Mouse (Mus musculus) forebrain, postnatal 0 days (tissue): ENCODE results near the gene Nr1h4. TPM values are rescaled to one million over a fixed set of nuclear protein-coding genes. Genes with fewer than 3 reads are reported as not detected.
A peak's percentile ranks its signal among the peaks of the same experiment; 100 is the strongest.

Experiments used
- ATAC-seq: fragments of 200-750 bp; cut with Nextera tagmentation; 2 replicates; pipeline ENCODE4 v1.8.0; 2017; ENCODE audit warnings: mild to moderate bottlenecking, moderate library complexity
- DNase-seq: peaks from one replicate; pipeline ENCODE4 v3.0.0-alpha.2; 2015
- H3K27ac ChIP-seq: fragments of 300-500 bp; sonication (generic); 2 replicates; pipeline ENCODE4 v1.5.1; 2014; ENCODE audit warnings: low read depth, mild to moderate bottlenecking, antibody characterized with exemption, low read length, moderate library complexity, mixed read lengths
- H3K27me3 ChIP-seq: fragments of 300-500 bp; sonication (generic); 2 replicates; pipeline ENCODE4 v1.6.1; 2014; ENCODE audit warnings: mild to moderate bottlenecking, low read length, mixed read lengths; ENCODE audit not compliant: insufficient read depth
- H3K36me3 ChIP-seq: fragments of 300-500 bp; sonication (generic); 2 replicates; pipeline ENCODE4 v1.6.1; 2014; ENCODE audit warnings: mild to moderate bottlenecking, moderate library complexity; ENCODE audit not compliant: insufficient read depth
- H3K4me1 ChIP-seq: fragments of 300-500 bp; sonication (generic); 2 replicates; pipeline ENCODE4 v1.6.1; 2014; ENCODE audit warnings: antibody characterized with exemption; ENCODE audit not compliant: insufficient read depth
- H3K4me2 ChIP-seq: fragments of 300-500 bp; sonication (generic); 2 replicates; pipeline ENCODE4 v1.6.1; 2014; ENCODE audit warnings: low read depth, mild to moderate bottlenecking, moderate library complexity
- H3K4me3 ChIP-seq: fragments of 300-500 bp; sonication (generic); 2 replicates; pipeline ENCODE4 v1.5.1; 2014; ENCODE audit warnings: low read depth, low read length, mixed read lengths
- H3K9ac ChIP-seq: fragments of 300-500 bp; sonication (generic); 2 replicates; pipeline ENCODE4 v1.6.1; 2014; ENCODE audit warnings: mild to moderate bottlenecking
- H3K9me3 ChIP-seq: fragments of 300-500 bp; sonication (generic); 2 replicates; pipeline ENCODE4 v1.6.1; 2016; ENCODE audit warnings: low read length
- CTCF ChIP-seq: sonication (generic); IDR thresholded peaks from 2 replicates; pipeline ENCODE4 v1.5.1; 2016; ENCODE audit warnings: antibody characterized with exemption, control low read depth, low read depth
- WGBS: fragments of 180-500 bp; shearing (Covaris S2); extraction: QIAGEN DNeasy Blood & Tissue Kit; methylation state at CpG from one replicate; pipeline ENCODE4 v1.1.7; 2014; 5-methylcytosine and 5-hydroxymethylcytosine counted together
- polyA plus RNA-seq: library from polyadenylated mRNA; unstranded; fragments of >200 nt; fragmentation: Nextera tagmentation; extraction: Ambion mirVana; gene quantifications from 2 replicates; pipeline ENCODE4 v1.2.1, GENCODE M21; 2015
- total RNA-seq: library from RNA; depleted of rRNA; stranded (reverse); fragments of >200 nt; gene quantifications from 2 replicates; pipeline ENCODE4 v1.2.3, GENCODE M21; 2014

The Nr1h4 gene
- total and polyA plus RNA-seq, 2 experiments from 2014 or later, result not detected

DNA sequence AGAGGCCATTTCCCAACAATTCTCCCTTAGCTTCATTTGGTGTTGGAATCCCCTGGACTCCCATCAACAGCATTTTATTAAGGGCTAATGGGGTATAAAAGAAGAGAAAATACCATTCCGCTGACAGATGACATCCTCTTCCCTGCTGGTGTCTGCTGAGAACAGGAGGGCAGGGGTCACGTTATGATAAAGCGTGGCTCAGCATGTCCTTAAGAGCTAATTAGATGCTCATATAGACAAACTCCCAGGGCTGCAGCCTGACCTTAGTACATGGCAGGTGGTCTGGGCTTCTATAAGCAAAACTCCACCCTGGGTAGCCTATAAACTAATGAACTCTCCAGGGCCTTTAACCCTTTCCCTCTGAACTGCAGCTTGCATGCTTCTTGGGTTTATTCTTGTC lies 42.1 kb downstream of the Nr1h4 start:
- H3K27me3 ChIP-seq, result no peaks in the 10 kb centered on the region
- H3K4me2 ChIP-seq, result no peak overlapping the region
- H3K9me3 ChIP-seq, result no peaks in the 10 kb centered on the region
- no peak overlapping the region for H3K9ac ChIP-seq
- 31% methylated on average over 3 of the region's 3 CpGs for WGBS
- DNase-seq, result no peak
- no peak overlapping the region for H3K27ac ChIP-seq
- TF ChIP-seq CTCF, result no peak
- no peaks in the 10 kb centered on the region for H3K36me3 ChIP-seq
- H3K4me1 ChIP-seq, result 0 out of 2 replicates have a peak, but pooled peaks cover 3% of the 10 kb centered on the region
- ATAC-seq, result no peak
- H3K4me3 ChIP-seq, result no peak overlapping the region

DNA sequence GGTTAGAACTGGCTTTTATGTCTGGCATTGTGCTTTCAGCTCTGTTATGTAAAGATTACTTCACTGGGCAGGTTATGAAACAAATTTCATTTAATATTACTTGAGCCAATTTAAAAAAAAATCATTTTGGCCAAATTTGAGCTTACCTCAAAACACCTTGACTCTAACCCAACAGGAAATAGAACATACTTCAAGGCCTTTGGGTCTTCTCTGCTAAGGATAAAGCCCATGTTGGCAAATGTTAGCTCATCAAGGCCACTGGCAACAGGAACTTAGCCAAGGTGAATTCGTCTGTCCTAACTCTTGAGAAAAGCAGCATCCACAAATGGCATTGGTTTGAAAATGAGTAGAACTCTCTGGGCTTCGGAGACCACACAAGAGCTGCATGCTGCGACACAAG lies 43.1 kb downstream of the Nr1h4 start:
- 90% methylated on average over 3 of the region's 3 CpGs for WGBS
- Histone ChIP-seq H3K4me3 (no peak overlapping the region), H3K9ac (no peak overlapping the region), H3K27ac (no peak overlapping the region), H3K36me3 (no peaks in the 10 kb centered on the region), H3K4me2 (no peak overlapping the region), H3K9me3 (no peaks in the 10 kb centered on the region), H3K27me3 (no peaks in the 10 kb centered on the region), H3K4me1 (0 out of 2 replicates have a peak, but pooled peaks cover 3% of the 10 kb centered on the region)
- ATAC-seq (no peak), DNase-seq (no peak)
- no peak for TF ChIP-seq CTCF

DNA sequence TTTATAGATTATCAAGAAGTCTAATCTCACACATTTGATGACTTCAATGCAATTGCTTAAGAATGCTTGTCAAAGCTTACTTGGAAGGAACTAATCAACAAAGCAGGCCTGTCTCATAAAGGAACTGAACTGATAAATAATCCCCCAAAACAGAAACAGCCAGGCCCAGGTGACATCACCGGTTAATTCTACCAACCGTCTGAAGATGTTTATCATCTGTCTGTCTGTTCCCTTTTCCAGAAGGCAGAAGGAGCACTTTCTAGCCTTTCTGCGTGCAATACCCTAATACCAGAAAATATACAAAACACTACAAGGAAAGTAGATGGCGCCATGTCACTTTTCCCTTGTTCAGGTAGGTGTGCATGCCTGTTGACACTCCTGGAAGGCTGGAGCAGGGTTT lies 43.9 kb downstream of the Nr1h4 start:
- no peak for ATAC-seq
- 81% methylated on average over 4 of the region's 4 CpGs for WGBS
- Histone ChIP-seq H3K27ac (no peak overlapping the region), H3K36me3 (no peaks in the 10 kb centered on the region), H3K4me2 (no peak overlapping the region), H3K4me1 (0 out of 2 replicates have a peak, but pooled peaks cover 3% of the 10 kb centered on the region), H3K9me3 (no peaks in the 10 kb centered on the region), H3K27me3 (no peaks in the 10 kb centered on the region), H3K9ac (no peak overlapping the region), H3K4me3 (no peak overlapping the region)
- no peak for DNase-seq
- no peak for TF ChIP-seq CTCF

DNA sequence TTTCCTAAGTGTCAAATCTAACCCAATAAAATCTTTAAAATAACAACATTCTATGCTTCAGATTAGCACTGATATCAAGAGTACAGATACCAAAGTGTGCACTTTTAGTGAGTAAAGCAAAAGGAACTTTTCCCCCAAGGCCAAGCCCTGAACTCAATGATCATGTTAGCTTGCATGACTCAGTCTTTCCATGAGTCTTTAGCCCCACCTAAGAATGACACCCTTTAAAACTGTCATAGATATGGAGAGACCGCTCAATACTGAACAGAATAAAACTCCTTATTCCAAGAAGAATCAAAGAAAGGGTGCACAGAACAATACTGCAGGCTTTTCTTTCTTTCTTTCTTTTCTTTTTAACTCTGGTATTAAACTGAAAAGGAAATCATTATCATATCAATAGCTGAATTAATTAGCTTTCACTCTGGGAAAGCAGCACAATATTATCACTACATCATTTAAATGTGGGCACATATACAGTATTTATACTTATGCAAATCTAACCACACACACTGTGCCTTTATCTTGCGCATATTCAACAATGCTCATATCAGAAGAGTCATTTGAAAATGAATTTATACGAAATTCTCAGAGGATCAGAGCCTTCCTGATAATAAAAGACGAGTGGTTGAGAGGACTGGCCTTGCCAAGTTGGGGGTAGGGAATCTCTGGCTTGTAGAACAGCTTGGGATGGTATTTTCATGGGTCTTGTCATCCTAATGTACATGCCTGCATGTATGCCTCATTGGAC lies 46.2 kb downstream of the Nr1h4 start:
- WGBS, result 15% methylated on average over 4 of the region's 4 CpGs
- Histone ChIP-seq H3K4me1 (0 out of 2 replicates have a peak, but pooled peaks cover 3% of the 10 kb centered on the region), H3K9me3 (no peaks in the 10 kb centered on the region), H3K27ac (no peak overlapping the region), H3K27me3 (no peaks in the 10 kb centered on the region), H3K36me3 (no peaks in the 10 kb centered on the region), H3K9ac (no peak overlapping the region), H3K4me3 (no peak overlapping the region), H3K4me2 (no peak overlapping the region)
- ATAC-seq, result peak; percentile 81; the same call in 1 of the 2 replicates
- no peak for TF ChIP-seq CTCF
- peak; percentile 13 for DNase-seq

DNA sequence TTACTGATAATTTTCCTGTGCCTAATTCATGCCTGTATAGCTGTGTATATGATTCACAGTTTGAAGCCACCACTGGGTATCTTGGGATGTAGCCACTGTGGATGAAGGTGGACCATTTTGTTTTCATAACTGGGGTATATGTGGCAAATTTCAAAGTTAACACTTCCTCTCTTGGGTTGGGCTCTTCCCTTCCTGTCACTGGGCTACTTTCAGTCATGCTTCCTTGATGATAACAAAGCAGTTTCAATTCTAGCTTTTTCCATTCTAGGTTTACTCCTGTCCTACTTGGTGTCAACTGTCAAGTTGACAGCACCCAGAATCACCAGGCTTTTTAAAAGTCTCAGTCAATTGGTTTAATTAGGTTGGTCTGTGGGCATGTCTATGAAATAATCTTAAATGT lies 48.5 kb downstream of the Nr1h4 start:
- TF ChIP-seq CTCF, result no peak
- Histone ChIP-seq H3K4me3 (no peak overlapping the region), H3K27me3 (no peaks in the 10 kb centered on the region), H3K9me3 (no peaks in the 10 kb centered on the region), H3K36me3 (no peaks in the 10 kb centered on the region), H3K27ac (no peak overlapping the region), H3K4me1 (0 out of 2 replicates have a peak, but pooled peaks cover 3% of the 10 kb centered on the region), H3K4me2 (no peak overlapping the region), H3K9ac (no peak overlapping the region)
- no peak for DNase-seq
- ATAC-seq, result no peak

DNA sequence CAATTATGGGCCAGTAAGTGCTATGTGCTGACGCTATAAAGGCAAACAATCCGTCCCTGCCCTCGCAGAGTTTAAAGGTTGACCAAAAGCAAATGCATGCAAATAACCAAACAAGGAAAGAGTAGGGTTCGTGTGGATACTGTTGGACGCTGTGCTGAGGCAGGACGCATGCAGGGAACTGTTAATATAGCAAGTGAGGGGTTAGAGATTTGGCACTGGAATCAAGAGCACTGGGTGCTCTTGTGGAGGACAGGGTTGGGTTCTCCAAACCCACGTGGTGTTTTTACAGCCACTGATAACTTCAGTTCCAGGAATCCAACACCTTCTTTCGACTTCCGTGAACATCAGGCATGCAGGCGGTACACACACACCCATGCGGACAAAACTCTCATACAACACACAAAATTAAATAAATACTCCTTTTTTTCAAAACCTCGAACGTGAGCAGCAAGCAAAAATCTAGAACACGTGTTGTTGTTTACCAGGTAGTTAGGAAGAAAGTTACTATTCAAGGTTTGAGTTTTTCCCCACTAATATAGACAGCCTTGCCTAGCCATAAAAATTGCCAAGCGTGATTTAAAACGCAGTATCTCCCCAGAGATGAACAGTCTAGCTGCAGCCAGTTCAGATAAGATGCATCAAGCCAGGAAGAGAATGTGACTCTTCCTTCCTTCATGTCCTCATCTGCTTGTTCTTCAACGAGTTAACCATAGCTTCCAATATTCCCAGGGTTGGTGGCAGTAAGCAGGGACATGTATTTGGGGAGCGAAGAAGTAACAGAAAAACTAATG lies 49.4 kb downstream of the Nr1h4 start:
- 0 out of 2 replicates have a peak, but pooled peaks cover 3% of the 10 kb centered on the region for H3K4me1 ChIP-seq
- 91% methylated on average over 18 of the region's 18 CpGs for WGBS
- no peak for TF ChIP-seq CTCF
- H3K4me3 ChIP-seq, result no peak overlapping the region
- H3K4me2 ChIP-seq, result no peak overlapping the region
- DNase-seq (no peak), ATAC-seq (no peak)
- H3K27ac ChIP-seq, result no peak overlapping the region
- H3K9ac ChIP-seq, result no peak overlapping the region
- no peaks in the 10 kb centered on the region for H3K9me3 ChIP-seq
- H3K27me3 ChIP-seq, result no peaks in the 10 kb centered on the region
- no peaks in the 10 kb centered on the region for H3K36me3 ChIP-seq

DNA sequence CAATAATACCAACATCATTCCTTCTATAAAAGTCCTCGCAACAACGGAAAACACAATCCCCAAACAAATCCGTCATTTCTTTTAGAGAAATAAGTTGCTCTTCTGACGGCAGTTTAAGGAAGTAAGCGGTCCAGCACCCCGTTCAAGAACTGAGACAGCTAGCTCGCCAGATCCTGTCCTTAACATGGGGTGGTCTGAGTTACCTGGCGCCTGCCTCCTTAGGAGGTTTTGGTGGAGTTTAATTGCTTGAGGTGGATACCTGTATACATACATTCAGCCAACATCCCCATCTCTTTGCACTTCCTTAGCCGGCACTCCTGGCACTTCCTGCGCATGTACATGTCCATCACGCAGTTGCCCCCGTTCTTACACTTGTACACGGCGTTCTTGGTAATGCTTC lies 50.3 kb downstream of the Nr1h4 start:
- DNase-seq (no peak), ATAC-seq (no peak)
- Histone ChIP-seq H3K4me2 (no peak overlapping the region), H3K27me3 (no peaks in the 10 kb centered on the region), H3K9me3 (no peaks in the 10 kb centered on the region), H3K36me3 (no peaks in the 10 kb centered on the region), H3K4me1 (0 out of 2 replicates have a peak, but pooled peaks cover 3% of the 10 kb centered on the region), H3K4me3 (no peak overlapping the region), H3K27ac (no peak overlapping the region), H3K9ac (no peak overlapping the region)
- WGBS, result 83% methylated on average over 14 of the region's 14 CpGs
- TF ChIP-seq CTCF, result no peak
